Mouse (Mus musculus): ENCODE measurements at regions not wholly inside any gene's neighbourhood (a gene's known extent, or its start where the extent isn't known, plus 50 kb on each side); places are given as distances from the start of the nearest gene placed in this dataset.

GRCm38 (mm10) chr13:107305738-107306137 is 283.8 kb upstream of the Kif2a start:
- no peak for DNase-seq (ENCODE audit: low read depth, low spot score)

- DNase-seq (ENCODE audit: low read depth, low spot score), result no peak
Measured at GRCm38 (mm10) chr13:107303878-107304277, 282.0 kb upstream of the Kif2a start.

GRCm38 (mm10) chr13:107303322-107303721 is 281.4 kb upstream of the Kif2a start:
- no peak for DNase-seq (ENCODE audit: low read depth, low spot score)

- no peak for DNase-seq (ENCODE audit: low read depth, low spot score)
Measured at GRCm38 (mm10) chr13:107300792-107301191, 278.9 kb upstream of the Kif2a start.

GRCm38 (mm10) chr13:107264581-107264980 is 242.7 kb upstream of the Kif2a start:
- no peak for DNase-seq (ENCODE audit: low read depth, low spot score)

- DNase-seq (ENCODE audit: low read depth, low spot score), result no peak
Measured at GRCm38 (mm10) chr13:107261479-107262050, 239.6 kb upstream of the Kif2a start.

- peak; percentile 56 for DNase-seq (ENCODE audit: low read depth, low spot score)
Measured at GRCm38 (mm10) chr13:107260274-107260673, 238.3 kb upstream of the Kif2a start.

GRCm38 (mm10) chr13:107247792-107248505 is 226.0 kb upstream of the Kif2a start:
- peak; percentile 32 for DNase-seq (ENCODE audit: low read depth, low spot score)

GRCm38 (mm10) chr13:107246956-107247751 is 225.2 kb upstream of the Kif2a start:
- peak; percentile 52 for DNase-seq (ENCODE audit: low read depth, low spot score)

- peak; percentile 53 for DNase-seq (ENCODE audit: low read depth, low spot score)
Measured at GRCm38 (mm10) chr13:107244173-107244572, 222.2 kb upstream of the Kif2a start.

- peak; percentile 47 for DNase-seq (ENCODE audit: low read depth, low spot score)
Measured at GRCm38 (mm10) chr13:107239035-107239387, 217.1 kb upstream of the Kif2a start.

- no peak for DNase-seq (ENCODE audit: low read depth, low spot score)
Measured at GRCm38 (mm10) chr13:107238364-107239034, 216.6 kb upstream of the Kif2a start.

GRCm38 (mm10) chr13:107219456-107219855 is 197.5 kb upstream of the Kif2a start:
- DNase-seq (ENCODE audit: low read depth, low spot score), result peak; percentile 28

- peak; percentile 94 for DNase-seq (ENCODE audit: low read depth, low spot score)
Measured at GRCm38 (mm10) chr13:107218351-107218750, 196.4 kb upstream of the Kif2a start.

- no peak for DNase-seq (ENCODE audit: low read depth, low spot score)
Measured at GRCm38 (mm10) chr13:107217825-107218224, 195.9 kb upstream of the Kif2a start.

- DNase-seq (ENCODE audit: low read depth, low spot score), result no peak
Measured at GRCm38 (mm10) chr13:107213281-107213680, 191.4 kb upstream of the Kif2a start.

- peak; percentile 54 for DNase-seq (ENCODE audit: low read depth, low spot score)
Measured at GRCm38 (mm10) chr13:107210676-107211075, 188.8 kb upstream of the Kif2a start.

GRCm38 (mm10) chr13:107207354-107208181 is 185.6 kb upstream of the Kif2a start:
- peak; percentile 92 for DNase-seq (ENCODE audit: low read depth, low spot score)

GRCm38 (mm10) chr13:107199875-107200274 is 177.9 kb upstream of the Kif2a start:
- DNase-seq (ENCODE audit: low read depth, low spot score), result no peak

- DNase-seq (ENCODE audit: low read depth, low spot score), result no peak
Measured at GRCm38 (mm10) chr13:107193426-107193825, 171.5 kb upstream of the Kif2a start.

GRCm38 (mm10) chr13:107187258-107187878 is 165.4 kb upstream of the Kif2a start:
- no peak for DNase-seq (ENCODE audit: low read depth, low spot score)

Measured in brain, adult 2 months (tissue).